Mouse (Mus musculus) MEL-GATA-1-ER (cell line): Measurements from ENCODE around the gene Idua.
"Not testable (repeated sequence)": the region's sequence is repeated elsewhere in the genome, so short reads cannot be mapped to it uniquely, and the experiment has no call there.

Source experiments
- DNase-seq: peaks from one replicate; pipeline ENCODE4 v3.0.0-alpha.2; 2012; ENCODE audit warnings: low read depth; ENCODE audit errors: extremely low read depth

The Idua gene

DNA sequence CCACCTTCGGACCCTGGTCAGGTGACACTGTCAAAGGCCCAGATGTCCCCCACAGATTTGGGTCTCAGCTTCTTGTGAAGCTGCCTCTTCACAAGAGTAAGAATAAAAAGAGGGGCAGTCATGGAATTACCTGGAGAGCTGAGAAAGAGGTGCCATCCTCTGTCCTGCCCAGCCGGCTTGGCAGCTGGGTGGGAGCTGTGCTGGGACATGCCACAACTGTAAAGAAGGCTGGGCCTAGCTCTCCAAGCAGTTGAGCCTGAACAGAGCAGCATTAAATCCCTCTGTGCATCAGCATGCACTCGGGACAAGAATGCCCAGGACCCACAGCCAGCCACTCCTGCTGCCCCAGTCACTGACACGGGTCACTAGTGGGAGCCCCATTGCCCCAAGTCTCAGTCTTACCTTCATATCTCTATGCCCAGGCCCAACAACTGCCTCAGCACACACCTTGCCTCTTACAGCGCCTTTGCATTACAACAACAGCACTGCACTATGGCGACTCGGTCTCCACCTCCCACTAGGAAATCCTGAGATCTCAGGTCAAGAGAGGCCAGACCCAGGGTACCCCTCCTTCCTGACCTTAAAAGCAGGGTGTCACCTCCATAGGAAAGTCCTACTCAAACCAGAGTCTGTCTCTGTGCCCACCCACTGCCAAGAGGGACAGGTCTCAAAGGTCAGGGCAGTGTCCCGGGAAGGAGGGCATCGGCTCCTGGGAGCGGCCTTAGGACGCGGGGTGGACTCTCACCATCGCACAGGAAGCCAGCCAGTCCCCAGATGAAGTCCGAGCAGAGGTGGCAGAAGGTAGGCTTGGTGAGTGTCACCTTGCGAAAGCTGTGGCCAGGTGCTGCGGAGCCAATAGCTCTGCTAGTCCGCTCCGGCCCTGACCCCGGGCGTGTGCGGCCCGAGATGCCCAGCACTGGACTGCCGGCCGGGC is at the start of gene Idua:
TSS of gene Idua (plus strand) at position 634 of the 934 bp plus-strand sequence.
- DNase-seq: no peak

DNA sequence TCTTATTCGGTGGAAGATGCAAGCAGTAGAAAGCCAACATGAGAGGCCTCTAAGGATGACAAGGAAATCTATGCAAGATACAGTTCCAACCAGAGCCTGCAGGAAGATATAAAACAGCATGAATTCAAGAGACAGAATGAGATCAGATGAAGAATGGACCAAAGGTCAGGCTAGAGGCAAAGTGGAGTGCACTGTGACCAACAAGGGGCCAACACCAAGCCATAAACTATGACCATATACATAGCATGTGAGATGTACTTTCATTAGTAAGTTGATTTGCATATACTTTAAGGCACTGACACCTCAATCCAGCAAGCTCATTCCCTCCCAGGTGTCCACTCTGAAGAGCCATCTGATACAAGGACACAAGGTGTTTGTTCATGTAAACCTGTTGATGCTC is 49.7 kb upstream of the Idua start:
- DNase-seq: no peak

DNA sequence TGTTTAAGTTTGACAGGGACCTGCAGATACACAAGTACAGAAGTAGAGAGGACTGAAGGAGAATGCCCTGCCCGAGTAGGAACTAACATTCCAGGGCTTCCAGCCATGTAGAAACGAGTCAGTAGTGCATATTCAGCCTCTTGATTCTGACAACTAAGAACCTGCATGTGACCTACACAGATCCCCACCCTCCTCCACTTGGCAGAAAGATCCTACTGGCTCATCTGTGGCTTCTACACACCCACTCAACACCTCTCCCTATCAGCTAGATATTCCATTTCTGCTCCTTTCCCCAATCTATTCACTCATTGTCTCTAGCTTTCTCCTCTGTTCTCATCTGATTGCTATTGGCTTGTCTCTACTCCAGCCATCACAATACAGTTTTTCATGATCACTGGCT is 38.3 kb upstream of the Idua start:
- DNase-seq: no peak

DNA sequence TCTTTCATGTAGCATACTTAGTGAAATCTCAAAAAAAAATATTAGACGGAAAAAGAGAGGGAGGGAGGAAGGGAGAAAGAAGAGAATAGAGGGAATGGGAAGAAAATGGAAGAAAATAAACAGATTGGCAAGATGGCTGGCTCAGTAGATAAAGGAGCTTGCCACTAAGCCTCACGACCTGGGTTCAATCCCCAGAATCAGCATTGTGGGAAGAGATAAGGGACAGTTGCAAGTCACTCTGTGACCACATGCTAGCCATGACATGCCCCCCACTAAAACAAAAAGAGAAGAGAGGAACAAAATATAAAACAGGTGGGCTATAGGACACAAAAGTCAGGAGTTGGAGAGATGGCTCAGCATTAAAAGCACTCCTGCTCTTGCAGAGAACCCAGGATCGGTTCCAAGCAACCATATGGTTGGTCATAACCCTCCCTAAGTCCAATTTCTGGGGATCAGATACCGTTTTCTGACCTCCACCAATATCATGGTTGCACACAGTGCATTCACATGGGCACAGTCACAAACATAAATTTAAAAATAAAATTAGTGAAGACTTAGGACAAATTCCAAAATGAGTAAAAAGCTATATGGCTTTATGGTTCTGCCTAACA is 34.0 kb upstream of the Idua start:
- peak; percentile 38 for DNase-seq

DNA sequence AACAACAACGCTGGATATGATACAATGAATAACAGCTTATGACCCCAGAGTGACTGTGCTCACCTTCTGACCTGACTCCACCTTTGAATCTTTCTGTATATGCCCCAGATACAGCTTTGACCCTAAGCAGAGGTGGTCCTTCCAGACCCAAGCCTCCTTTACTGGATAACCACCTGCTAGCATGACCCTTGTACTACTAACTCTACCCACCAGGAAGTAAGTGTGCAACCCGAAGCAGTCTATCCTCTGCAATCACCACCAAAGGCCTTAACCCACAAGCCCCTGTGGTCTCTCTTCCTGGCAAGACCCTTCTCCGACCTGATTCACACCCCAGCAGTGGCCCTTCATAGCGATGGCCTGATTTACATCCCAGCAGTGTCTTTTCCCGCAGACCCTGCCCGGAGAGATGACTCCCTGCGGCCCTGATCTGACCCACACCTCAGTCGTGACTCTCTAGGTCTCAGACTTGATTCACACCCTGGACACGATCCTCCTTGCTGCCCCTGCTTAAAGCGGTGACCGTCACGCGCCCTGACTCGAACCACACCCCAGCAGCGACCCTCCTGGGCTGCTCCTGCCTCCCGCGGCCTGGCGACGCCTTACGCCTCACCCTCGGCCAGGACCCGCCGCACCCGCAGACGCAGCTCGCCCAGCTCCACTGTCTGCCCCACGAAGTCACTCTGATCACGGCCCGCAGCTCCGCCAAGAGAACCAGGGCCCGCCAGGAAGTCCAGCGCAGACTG is 31.1 kb upstream of the Idua start:
- DNase-seq: peak; percentile 41

DNA sequence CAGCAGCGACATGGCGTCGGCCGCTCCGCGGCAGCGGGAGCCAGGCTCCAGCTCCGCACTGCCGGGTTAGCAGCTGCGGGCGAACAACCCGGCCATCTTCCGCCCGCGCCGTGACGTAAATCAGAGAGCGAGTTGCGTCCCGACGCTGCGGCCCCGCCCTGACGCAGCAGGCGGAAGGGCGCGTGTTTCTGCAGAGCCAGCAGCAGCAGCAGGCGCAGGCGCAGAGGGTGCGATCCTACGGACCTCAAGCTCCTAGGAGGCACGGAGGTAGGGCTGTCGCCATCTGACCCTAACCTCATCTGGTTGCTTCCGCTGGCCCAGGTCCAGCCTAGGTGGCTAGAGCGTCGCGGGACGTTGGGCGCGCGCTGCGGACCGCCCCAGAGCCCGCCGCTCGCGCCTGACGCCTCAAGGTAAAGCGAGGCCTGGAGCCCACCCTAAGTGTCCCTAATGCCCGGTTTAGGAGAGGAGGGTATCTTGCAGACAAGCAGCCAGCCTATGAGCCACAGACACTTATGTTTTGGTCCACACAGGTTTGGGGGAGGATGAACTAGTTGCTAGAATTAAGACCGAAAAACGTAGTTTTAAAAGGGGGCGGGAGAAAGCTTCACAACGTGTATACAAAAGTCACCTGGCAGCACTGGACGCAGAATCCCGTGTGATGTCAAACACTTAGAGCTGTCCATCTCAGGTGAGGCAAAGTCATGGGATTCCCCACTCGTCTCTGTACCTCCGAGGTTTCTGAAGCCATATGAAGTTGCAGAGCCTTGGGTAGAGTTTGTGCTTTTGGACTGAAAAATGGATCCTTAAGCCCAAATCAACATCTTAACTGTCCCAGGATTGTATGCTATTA is 30.3 kb upstream of the Idua start, which contains the start of the genes Gak and Tmem175:
TSS of gene Gak (minus strand) at position 122 of the 850 bp plus-strand sequence.
TSS of gene Tmem175 (plus strand) at position 137 of the 850 bp plus-strand sequence.
- peak; percentile 87 for DNase-seq

DNA sequence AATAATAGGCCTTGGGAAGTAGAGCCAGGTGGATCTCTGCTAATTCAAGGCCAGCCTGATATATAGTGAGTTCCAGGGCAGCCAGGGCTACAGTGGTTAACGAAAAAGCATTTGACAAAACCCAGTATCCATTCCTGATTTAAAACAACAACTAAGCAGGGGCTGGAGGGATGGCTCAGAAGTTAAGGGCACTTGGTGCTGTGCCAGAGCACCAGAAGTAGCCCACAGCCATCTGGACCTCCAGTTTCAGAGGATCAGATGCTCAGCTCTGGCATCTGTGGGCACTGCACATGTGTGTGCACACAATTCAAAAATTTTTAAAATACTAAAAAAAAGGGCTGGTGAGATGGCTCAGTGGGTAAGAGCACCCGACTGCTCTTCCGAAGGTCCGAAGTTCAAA is 26.5 kb upstream of the Idua start:
- no peak for DNase-seq

DNA sequence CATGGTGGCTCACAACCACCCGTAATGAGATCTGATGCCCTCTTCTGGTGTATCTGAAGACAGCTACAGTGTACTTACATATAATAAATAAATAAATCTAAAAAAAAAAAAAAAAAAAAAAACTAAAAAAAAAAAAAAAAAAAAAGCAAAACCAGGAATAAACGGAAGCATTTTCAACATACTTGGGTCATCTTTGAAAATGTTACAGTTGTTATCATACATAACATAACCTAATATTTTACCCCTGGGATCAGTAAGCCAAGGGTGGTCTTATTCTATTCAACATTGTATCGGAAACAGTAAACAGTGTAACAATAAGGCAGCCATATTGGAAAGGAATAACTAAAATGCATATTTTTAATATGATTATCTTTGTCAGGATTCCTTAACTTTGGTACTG is 26.0 kb upstream of the Idua start:
- DNase-seq: not testable (repeated sequence)

DNA sequence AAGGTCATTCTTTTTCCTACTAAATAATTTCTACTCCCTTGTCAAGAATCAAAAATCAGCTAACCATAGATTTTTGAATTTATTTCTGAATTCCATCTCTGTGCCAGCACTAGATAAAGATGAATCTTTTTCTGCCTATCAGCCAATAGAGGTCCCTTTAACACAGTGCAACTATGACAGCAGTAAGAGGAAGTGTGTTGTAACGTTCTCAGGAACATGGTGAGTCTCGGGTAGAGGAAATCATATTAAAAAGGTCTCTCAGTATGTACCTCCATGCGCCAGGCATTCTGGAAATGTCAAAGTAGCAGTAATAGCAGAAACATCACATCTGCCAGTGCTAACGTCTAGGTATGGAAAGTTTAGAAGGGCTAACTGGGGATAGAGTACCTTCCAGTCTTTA is 24.0 kb upstream of the Idua start:
- DNase-seq: no peak

DNA sequence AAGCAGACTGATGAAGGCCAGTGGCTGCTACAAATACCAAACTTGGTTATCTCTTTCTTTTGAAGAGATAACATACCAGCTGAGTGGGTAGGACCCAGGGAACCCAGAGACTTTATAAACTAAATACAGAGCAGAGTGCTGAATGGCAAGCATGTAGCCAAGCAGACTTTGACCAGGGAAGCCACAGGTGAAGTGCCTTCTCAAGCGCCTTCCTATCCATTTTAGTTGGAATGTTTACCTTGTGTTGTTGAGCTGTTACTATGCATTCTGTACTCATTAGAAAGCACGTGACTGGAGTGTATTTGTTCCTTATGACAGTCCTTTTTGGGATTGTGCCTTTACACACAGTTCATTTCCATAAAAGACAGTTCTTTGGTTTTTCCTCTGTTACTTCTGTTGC is 16.5 kb upstream of the Idua start:
- DNase-seq: no peak

DNA sequence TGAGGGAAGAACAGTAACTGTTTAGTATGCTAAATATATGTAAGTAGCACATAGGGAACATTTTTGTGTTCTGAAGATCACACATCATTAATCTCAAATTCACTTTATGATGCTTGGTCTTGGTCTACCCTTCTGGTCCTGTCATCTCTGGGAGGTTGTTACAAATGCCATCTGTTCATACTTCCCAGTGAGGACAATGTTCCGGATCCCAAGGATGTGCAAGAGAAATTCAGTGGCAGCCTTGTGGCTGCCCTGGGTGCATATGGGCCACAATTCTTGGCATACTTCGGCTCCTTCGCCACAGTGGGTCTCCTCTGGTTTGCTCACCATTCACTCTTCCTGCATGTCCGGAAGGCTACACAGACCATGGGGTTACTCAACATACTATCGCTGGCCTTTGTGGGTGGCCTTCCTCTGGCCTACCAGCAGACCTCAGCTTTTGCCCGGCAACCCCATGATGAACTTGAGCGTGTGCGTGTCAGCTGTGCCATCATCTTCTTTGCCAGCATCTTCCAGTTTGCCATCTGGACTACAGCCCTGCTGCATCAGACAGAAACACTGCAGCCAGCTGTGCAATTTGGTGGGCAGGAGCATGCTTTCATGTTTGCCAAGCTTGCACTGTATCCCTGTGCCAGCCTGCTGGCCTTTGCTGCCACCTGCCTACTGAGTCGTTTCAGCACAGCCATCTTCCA is 14.3 kb upstream of the Idua start:
- DNase-seq: no peak

DNA sequence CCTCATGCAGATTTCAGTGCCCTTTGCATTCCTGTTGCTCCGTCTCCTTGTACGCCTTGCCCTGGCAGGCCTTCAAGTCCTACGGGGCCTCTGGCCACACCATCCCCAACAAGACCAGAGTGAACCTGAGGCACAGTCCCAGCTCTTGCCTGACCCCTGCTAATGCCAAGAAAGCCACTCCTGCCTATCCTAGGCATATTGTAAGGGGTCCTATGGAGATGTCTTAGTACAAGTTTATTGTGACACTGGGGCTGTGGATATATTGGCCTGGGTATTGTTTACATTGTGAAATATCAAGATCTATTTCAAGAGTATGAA is 13.8 kb upstream of the Idua start:
- DNase-seq: no peak

DNA sequence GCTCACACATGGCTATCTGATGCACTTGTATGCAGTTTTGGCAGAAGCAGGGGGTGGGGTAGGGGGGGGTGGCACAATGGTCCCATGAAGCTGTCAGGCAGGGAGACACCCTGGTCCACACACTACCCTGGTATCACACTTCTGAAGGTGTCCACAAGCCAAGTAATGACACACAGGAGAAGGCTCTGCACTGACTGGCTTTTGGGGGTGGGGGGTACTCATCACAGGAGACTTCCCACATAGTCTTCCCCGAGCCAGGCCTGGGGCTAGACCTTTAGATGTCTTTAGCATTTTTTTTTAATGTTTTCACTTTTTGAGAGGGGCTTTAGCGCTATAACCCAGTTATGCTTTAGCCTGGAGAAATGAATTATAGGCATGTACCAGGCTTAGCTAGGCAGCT is 12.8 kb upstream of the Idua start:
- DNase-seq: no peak

DNA sequence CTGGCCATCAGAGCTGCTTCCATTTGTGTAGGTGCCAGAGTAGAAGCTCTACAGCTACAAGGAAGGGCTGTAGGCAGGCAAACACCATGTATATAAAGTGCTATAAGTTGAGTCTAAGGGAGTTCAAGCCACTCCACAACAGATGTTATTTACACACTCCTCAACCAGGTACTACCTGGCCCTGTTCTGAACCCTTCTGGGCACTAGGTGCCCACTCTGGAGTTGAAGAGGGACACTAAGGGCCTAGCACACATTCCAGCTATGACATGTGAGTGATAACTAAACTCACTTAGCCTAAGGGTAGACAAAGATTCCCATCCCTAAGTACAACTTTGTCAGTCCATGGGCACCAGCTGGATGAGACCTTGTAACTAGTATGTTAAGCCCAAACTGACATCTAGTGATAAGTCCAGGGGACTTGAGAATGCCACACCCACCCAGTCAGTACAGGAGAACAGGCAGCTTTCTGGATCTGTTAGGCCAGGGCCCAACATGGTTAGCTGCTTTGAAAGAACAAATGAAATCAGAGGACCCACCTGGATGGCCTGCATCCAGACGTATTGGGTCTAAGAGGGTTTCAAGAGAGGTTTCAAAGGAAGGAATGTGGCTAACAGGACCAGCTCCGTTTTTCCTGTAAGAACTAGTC is 12.2 kb upstream of the Idua start:
- no peak for DNase-seq

DNA sequence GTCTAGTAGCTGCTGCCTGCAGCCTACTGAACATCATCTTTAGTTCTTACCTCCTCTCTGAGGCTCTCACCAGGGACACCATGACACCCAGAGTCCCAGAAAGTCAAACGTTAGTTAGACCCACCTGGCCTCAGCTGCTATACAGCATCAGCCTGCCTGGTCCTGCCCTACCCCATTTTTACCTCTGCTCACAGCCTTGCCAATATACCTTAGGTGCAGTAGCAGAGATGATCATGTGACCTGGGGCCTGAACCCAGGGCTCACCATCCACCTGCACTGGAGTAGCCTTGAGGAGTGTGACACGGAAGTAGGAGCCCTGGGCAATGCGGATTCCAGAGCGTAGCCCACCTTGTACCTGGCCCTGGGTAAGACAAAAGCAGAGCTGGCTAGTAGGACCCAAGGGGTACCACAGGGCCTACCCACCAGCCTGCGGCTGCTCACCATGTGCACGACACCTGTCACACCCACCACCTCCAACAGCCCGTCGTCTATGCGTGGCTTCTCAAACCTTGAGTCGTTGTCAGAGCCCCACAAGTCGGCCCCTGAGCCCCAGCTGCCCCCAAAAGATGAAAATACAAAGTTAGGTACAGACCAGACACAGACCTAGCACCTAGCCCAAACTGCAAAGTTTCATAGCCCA is 11.1 kb upstream of the Idua start:
- no peak for DNase-seq

DNA sequence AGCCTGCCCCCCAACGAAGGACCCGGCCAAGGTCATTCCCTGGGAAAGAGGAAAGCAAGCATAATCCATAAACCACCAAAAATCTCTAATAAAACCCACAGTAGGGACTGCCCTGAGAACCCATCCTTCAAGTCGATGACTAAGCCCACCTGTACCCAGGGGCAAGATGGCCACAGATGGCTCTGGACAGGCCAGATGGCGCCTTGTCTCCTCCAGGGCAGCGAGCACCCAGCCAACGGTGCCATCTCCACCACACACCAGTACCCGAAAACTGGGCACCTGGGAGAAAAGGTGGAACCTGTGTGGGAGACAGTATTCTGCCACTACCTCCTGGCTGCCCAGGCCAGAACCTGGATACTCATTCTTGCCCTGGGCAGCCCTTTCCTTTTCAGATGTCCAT is 9.8 kb upstream of the Idua start:
- DNase-seq: no peak

DNA sequence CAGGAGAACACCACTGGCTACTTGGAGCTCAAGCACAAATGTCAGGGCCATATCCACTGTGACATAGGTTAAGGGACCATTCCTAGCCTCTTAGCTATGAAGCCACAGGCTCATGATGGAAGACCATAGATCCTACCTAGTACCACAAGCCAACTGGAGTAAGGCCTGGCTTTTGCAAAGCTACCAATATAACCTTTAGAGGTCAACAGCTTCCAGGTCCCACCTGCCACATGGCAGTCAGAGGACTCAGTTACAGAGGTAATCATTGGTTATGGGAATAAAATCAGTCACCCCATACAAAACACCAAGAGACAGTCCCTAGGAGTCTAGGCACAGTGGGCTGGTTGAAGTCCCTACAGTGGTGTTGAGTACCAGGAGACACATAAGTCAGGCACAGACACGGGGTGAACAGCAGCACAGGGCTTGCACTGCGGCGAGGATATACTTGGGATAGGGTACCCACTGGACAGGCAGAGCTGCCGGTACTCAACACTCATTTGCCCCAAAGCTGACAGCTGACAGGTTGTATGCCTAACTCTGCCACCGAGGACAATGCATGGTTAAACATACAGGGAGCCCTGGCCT is 8.9 kb upstream of the Idua start:
- DNase-seq: no peak

DNA sequence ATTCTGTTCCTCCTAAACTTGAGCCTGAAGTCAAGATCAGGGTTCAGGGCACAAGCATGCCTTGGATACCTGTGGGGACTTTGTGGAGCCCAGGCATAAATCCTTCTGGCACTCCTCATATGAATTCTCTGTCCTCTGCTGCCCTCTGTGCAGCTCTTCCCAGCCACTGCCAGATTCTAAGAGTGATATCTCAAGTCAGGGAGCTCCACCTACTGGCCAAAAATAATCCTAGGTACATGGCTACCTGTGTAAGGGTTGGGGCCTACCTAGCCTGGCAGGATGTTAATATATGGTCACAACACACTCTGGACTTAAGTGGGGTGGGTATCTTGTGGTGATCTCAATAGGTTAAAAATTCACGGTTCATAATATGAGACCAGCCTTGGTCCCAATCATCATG is 8.3 kb upstream of the Idua start:
- DNase-seq: no peak

DNA sequence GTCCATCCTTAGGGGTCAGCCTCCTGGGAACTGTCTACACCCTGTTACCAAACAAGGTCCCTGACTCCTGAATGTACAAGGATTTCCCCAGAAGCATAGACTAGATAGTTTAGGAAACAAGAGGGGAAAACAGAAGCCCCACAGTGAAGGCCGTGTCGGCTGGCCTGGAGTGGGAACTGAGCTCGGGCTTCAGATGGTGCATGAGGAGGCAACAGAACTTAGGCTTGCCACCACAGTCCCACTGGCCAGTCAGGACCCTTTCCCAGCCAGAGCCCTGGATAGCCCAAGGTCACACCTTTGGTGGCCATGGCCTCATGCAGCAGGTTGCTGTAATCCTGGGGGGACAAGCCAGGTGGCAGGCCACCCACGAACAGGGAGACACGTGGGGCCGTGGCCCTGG is 6.8 kb upstream of the Idua start:
- no peak for DNase-seq
